Mouse (Mus musculus) liver, adult 2 months (tissue): ENCODE results near the gene Pah. TPM values are rescaled to one million over a fixed set of nuclear protein-coding genes. Genes with fewer than 3 reads are reported as not detected.

ENCODE experiments used
- DNase-seq: peaks from one replicate; pipeline ENCODE4 v3.0.0-alpha.2; 2011; ENCODE audit warnings: low read depth, low spot score; ENCODE audit errors: extremely low read depth
- H3K27ac ChIP-seq: fragments of 200-500 bp; replicated peaks from 2 replicates; pipeline ENCODE4 v1.5.1; 2012; ENCODE audit warnings: low read depth, mild to moderate bottlenecking, control low read depth, inconsistent platforms, low read length; ENCODE audit not compliant: insufficient read depth
- H3K27me3 ChIP-seq: fragments of 200-500 bp; 2 replicates; pipeline ENCODE4 v1.6.1; 2012; ENCODE audit warnings: mild to moderate bottlenecking, moderate library complexity, low read length, inconsistent platforms; ENCODE audit not compliant: control insufficient read depth, insufficient read depth
- H3K36me3 ChIP-seq: fragments of 200-500 bp; 2 replicates; pipeline ENCODE4 v1.6.1; 2012; ENCODE audit warnings: low read length, inconsistent platforms; ENCODE audit not compliant: control insufficient read depth, insufficient read depth
- H3K4me1 ChIP-seq: fragments of 200-500 bp; 2 replicates; pipeline ENCODE4 v1.6.1; 2011; ENCODE audit warnings: low read length; ENCODE audit not compliant: control insufficient read depth, insufficient read depth
- H3K4me3 ChIP-seq: fragments of 200-500 bp; 2 replicates; pipeline ENCODE4 v1.5.1; 2011; ENCODE audit warnings: low read depth, mild to moderate bottlenecking, control low read depth, low read length, moderate library complexity; ENCODE audit not compliant: insufficient read depth
- H3K79me2 ChIP-seq: fragments of 200-500 bp; 2 replicates; pipeline ENCODE4 v1.6.1; 2012; ENCODE audit warnings: inconsistent platforms, mild to moderate bottlenecking, low read length, moderate library complexity; ENCODE audit not compliant: control insufficient read depth, insufficient read depth
- H3K9ac ChIP-seq: fragments of 200-500 bp; 2 replicates; pipeline ENCODE4 v1.6.1; 2012; ENCODE audit warnings: low read depth, mild to moderate bottlenecking, control low read depth, inconsistent platforms, low read length
- CTCF ChIP-seq: fragments of 200-500 bp; IDR thresholded peaks from 2 replicates; pipeline ENCODE4 v1.5.1; 2011; ENCODE audit warnings: low read depth, low read length, control low read depth
- POLR2A ChIP-seq: fragments of 200-500 bp; IDR thresholded peaks from 2 replicates; pipeline ENCODE4 v1.6.1; 2011; ENCODE audit warnings: low read length, control low read depth; ENCODE audit not compliant: insufficient read depth; ENCODE audit errors: extremely low read depth
- WGBS: fragments of 180-500 bp; shearing (Covaris S2); methylation state at CpG from one replicate; pipeline ENCODE4 v1.1.7; 2018; 5-methylcytosine and 5-hydroxymethylcytosine counted together
- polyA plus RNA-seq: library from polyadenylated mRNA; depleted of rRNA; stranded (reverse); fragments of >200 nt; gene quantifications from 2 replicates; pipeline ENCODE4 v1.2.3, GENCODE M21; 2012
- total RNA-seq: library from RNA; depleted of rRNA; stranded (reverse); fragments of >200 nt; gene quantifications from 2 replicates; pipeline ENCODE4 v1.2.3, GENCODE M21; 2014

Gene Pah
- total and polyA plus RNA-seq, 2 experiments = 489 to 1,431 TPM

DNA sequence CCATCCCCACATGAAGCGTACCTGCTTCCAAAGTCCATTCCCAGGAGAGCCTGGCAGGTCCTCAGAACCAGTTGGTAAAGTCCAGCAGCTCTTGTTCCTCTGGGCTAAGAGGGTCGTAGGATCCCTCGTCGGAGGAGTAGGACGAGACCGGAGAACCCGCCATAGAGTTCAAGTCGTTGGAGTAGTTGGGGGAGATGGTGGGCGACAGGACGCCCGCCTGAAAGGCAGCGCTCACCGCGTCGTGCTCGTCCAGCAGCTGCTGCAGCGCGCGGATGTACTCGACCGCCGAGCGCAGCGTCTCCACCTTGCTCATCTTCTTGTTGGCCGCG lies 29.3 kb upstream of the Pah start:
- H3K79me2 ChIP-seq = no peaks in the 10 kb centered on the region
- H3K36me3 ChIP-seq = no peaks in the 10 kb centered on the region
- no peak overlapping the region for H3K4me3 ChIP-seq
- DNase-seq = no peak
- H3K27me3 ChIP-seq = peaks cover 16% of the 10 kb centered on the region
- H3K4me1 ChIP-seq = peaks cover 2% of the 10 kb centered on the region; the same call in 1 of the 2 replicates
- H3K9ac ChIP-seq = no peak overlapping the region
- 1% methylated on average over 26 of the region's 26 CpGs for WGBS
- TF ChIP-seq CTCF = no peak
- TF ChIP-seq POLR2A = no peak
- no peak overlapping the region for H3K27ac ChIP-seq

DNA sequence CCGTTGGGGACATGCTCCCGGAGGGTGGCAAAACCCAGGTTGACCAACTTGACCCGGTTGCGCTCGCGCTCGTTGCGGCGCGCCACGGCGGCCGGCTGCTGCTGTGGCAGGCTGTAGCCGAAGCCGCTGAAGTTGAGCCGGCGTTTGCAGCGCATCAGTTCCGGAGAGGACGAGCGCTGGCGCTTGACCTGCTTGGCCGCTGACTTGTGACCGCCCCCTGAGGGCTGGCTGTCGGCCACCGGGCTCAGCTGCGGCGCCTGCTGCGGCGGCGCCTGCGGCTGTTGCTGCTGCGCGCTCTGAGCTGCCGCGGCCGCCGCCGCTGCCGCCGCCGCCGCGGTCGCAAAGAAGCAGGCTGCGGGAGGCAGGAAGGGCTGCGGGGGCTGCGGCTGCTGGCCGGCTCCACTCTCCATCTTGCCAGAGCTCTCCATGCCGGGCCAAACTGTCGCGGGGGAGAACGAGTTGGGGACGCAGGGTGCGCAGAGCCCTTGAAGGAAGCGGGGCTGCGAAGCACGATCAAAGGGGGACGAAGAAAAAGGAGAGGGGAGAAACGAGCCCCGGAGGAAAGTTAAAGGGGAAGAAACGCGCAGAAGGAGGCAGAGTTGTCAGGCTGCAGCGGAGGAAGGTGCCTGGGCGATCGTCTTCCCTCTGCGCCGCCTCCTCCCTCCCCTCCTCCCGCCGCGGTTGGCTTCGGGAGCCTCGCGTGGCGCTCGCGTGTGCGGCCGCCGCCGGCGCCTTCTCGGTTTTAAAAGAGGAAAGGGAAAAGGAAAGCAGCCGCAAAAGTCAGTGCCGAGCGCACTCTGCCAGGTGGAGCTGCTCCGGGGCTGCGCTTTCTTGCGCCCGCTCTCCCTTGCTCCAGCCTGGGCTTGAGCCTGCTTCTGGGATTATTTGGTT lies 28.7 kb upstream of the Pah start:
- Histone ChIP-seq H3K79me2 (no peaks in the 10 kb centered on the region), H3K27me3 (peaks cover 16% of the 10 kb centered on the region), H3K27ac (no peak overlapping the region), H3K4me1 (peaks cover 2% of the 10 kb centered on the region; the same call in 1 of the 2 replicates), H3K36me3 (no peaks in the 10 kb centered on the region), H3K4me3 (peak overlapping the region; percentile 22; the same call in 1 of the 2 replicates), H3K9ac (no peak overlapping the region)
- DNase-seq = peak; percentile 28
- TF ChIP-seq POLR2A (no peak), CTCF (no peak)
- WGBS = under 1% methylated on average over 89 of the region's 90 CpGs

DNA sequence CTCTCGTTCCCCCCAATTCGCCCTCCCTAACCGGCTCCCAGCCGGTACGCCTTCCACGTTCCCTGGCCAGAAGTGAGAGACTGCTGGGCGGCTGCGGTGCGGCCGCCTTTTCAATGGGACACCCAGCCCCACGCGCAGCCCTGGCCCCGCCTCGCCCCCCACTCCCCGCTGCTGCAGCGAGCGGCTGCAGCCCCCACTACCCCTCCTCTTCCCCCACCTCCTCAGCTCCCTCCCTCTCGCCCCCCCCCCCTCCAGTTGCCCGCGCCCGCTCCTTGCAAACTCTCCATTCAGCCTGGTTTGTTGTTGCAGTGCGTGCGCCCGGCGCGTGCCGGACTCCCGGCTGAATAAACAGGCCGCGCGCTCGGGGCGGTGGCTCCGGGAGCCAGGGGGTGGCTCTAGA lies 28.0 kb upstream of the Pah start, which contains the start of gene Ascl1:
Gene Ascl1, minus strand, starts transcription at position 85 of the 400 bp plus-strand sequence.
- WGBS = 1% methylated on average over 32 of the region's 34 CpGs
- Histone ChIP-seq H3K27ac (no peak within 1 kb of the TSS), H3K79me2 (no peaks in the 10 kb centered on the region), H3K9ac (no peak within 1 kb of the TSS), H3K36me3 (no peaks in the 10 kb centered on the region), H3K4me1 (peaks cover 2% of the 10 kb centered on the region; the same call in 1 of the 2 replicates), H3K27me3 (peaks cover 13% of the 10 kb centered on the region), H3K4me3 (peak within 1 kb of the TSS; percentile 22; the same call in 1 of the 2 replicates)
- no peak for DNase-seq
- TF ChIP-seq CTCF (no peak), POLR2A (no peak)

GRCm38 (mm10) chr10:87494176-87494575 lies 27.4 kb upstream of the Pah start:
- Histone ChIP-seq H3K36me3 (no peaks in the 10 kb centered on the region), H3K27me3 (peaks cover 9% of the 10 kb centered on the region), H3K79me2 (no peaks in the 10 kb centered on the region), H3K27ac (no peak overlapping the region), H3K4me1 (peaks cover 2% of the 10 kb centered on the region; the same call in 1 of the 2 replicates), H3K9ac (no peak overlapping the region), H3K4me3 (no peak overlapping the region)
- no peak for TF ChIP-seq POLR2A
- no peak for TF ChIP-seq CTCF
- 2% methylated on average over 4 of the region's 4 CpGs for WGBS
- DNase-seq = no peak

DNA sequence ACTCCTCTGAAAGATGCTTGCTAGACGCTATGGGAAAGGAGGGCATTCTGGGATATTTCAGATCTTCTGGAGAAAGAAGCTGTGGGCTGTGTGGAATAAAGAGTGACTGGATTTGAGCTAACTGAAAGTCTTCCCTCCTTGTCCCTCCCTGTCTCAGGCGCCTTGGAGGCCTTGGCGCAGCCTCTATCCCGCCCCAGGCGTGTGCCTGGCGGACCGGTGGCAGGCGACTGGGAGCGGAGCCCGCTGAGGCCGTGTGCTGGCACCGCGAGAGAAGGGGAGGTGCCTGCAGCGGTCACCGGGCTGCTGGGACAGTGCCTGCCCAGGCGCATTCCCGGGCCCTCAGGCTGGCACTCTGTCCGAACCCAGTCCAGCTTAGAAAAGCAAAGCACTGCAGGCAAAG lies 27.0 kb upstream of the Pah start:
- no peaks in the 10 kb centered on the region for H3K79me2 ChIP-seq
- H3K36me3 ChIP-seq = no peaks in the 10 kb centered on the region
- TF ChIP-seq POLR2A = no peak
- TF ChIP-seq CTCF = no peak
- H3K4me1 ChIP-seq = peaks cover 2% of the 10 kb centered on the region; the same call in 1 of the 2 replicates
- peak; percentile 70 for DNase-seq
- no peak overlapping the region for H3K27ac ChIP-seq
- H3K4me3 ChIP-seq = no peak overlapping the region
- 3% methylated on average over 18 of the region's 18 CpGs for WGBS
- H3K27me3 ChIP-seq = peaks cover 9% of the 10 kb centered on the region
- no peak overlapping the region for H3K9ac ChIP-seq

DNA sequence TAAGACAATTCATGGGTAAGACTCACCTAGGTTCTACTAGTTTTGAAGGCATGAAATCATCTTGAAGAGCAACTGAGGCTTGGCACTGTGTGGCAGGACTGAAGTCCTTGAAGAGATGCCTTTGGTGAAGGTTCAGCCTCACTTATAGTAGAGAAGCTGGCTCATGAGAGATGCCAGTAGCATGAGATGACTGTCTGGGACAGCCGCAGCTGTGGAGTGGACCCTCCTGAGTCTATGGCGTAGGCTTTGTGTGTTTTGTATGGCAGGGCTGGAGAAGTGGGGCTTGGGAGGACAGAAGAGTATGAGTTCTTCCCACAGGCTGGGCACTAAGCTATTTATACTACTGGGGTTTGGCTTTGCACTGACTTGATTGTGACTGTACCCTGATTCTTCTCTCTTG lies 24.5 kb upstream of the Pah start:
- DNase-seq = no peak
- no peak overlapping the region for H3K4me3 ChIP-seq
- H3K79me2 ChIP-seq = no peaks in the 10 kb centered on the region
- no peaks in the 10 kb centered on the region for H3K36me3 ChIP-seq
- no peak overlapping the region for H3K9ac ChIP-seq
- H3K27ac ChIP-seq = no peak overlapping the region
- TF ChIP-seq POLR2A (no peak), CTCF (no peak)
- H3K27me3 ChIP-seq = peaks cover 5% of the 10 kb centered on the region
- WGBS = 96% methylated on average over 2 of the region's 2 CpGs
- H3K4me1 ChIP-seq = peaks cover 2% of the 10 kb centered on the region; the same call in 1 of the 2 replicates
